Mouse (Mus musculus) lung, embryonic 16.5 days (tissue): ENCODE measurements around the gene Clic1. TPM values are rescaled to one million over a fixed set of nuclear protein-coding genes. Genes with fewer than 3 reads are reported as not detected.
"Not testable (repeated sequence)": the region's sequence is repeated elsewhere in the genome, so short reads cannot be mapped to it uniquely, and the experiment has no call there.

ENCODE experiments used
- ATAC-seq: fragments of 200-750 bp; cut with Nextera tagmentation; 2 replicates; pipeline ENCODE4 v1.8.0; 2017; ENCODE audit warnings: low read depth, mild to moderate bottlenecking, moderate library complexity
- H3K27ac ChIP-seq: fragments of 300-500 bp; sonication (generic); 2 replicates; pipeline ENCODE4 v1.5.1; 2014; ENCODE audit warnings: mild to moderate bottlenecking, control low read depth, low read length
- H3K27me3 ChIP-seq: fragments of 300-500 bp; sonication (generic); 2 replicates; pipeline ENCODE4 v1.6.1; 2014; ENCODE audit warnings: low read depth, low read length, mixed read lengths; ENCODE audit not compliant: control insufficient read depth, insufficient read depth
- H3K36me3 ChIP-seq: fragments of 300-500 bp; sonication (generic); 2 replicates; pipeline ENCODE4 v1.6.1; 2014; ENCODE audit warnings: low read length; ENCODE audit not compliant: control insufficient read depth, insufficient read depth
- H3K4me1 ChIP-seq: fragments of 300-500 bp; sonication (generic); replicated peaks from 2 replicates; pipeline ENCODE4 v1.6.1; 2014; ENCODE audit warnings: low read length, mixed read lengths; ENCODE audit not compliant: control insufficient read depth, insufficient read depth
- H3K4me2 ChIP-seq: fragments of 300-500 bp; sonication (generic); 2 replicates; pipeline ENCODE4 v1.6.1; 2014; ENCODE audit warnings: low read depth, low read length, control low read depth
- H3K4me3 ChIP-seq: fragments of 300-500 bp; sonication (generic); 2 replicates; pipeline ENCODE4 v1.5.1; 2014; ENCODE audit warnings: mild to moderate bottlenecking, low read length, control low read depth
- H3K9ac ChIP-seq: fragments of 300-500 bp; sonication (generic); 2 replicates; pipeline ENCODE4 v1.6.1; 2014; ENCODE audit warnings: low read length, control low read depth
- H3K9me3 ChIP-seq: fragments of 300-500 bp; sonication (generic); 2 replicates; pipeline ENCODE4 v1.6.1; 2016; ENCODE audit warnings: low read length; ENCODE audit not compliant: control insufficient read depth
- WGBS: fragments of 180-500 bp; shearing (Covaris S2); extraction: QIAGEN DNeasy Blood & Tissue Kit; methylation state at CpG from one replicate; pipeline ENCODE4 v1.1.7; 2014; 5-methylcytosine and 5-hydroxymethylcytosine counted together
- polyA plus RNA-seq: library from polyadenylated mRNA; unstranded; fragments of >200 nt; fragmentation: Nextera tagmentation; extraction: Ambion mirVana; gene quantifications from 2 replicates; pipeline ENCODE4 v1.2.1, GENCODE M21; 2015

Gene Clic1
- polyA plus RNA-seq, result 298 and 322 TPM in 2 replicates

DNA sequence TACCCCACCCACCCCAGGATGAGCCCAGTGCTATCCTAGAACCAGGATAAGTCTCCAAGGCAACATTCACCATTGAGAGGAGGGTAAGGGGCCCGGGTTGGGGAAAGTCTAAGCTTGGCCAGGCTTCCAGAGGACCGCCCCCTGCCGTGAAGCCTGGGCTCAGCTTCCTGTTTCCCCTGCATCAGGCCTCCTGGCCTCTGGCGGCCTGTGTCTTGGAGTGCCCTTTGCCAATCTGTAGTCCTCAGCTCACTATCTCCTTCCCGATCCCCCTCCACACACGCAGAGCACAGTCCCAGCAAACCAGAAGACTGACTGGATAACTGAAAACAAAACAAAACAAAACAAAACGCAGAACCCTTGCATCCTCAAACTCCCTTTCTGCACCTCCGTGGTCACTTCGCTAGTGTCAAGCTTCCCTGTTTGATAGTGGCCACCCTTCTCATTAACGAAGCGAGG lies at the start of gene Clic1:
TSS of gene Clic1 (plus strand) at position 406 of the 456 bp plus-strand sequence.
- ATAC-seq, result peak; percentile 35
- Histone ChIP-seq H3K9me3 (no peaks in the 10 kb centered on the region), H3K4me3 (peak within 1 kb of the TSS; percentile 81), H3K27ac (peak within 1 kb of the TSS; percentile 99), H3K4me1 (peaks cover 41% of the 10 kb centered on the region), H3K36me3 (peaks cover 19% of the 10 kb centered on the region), H3K9ac (peak within 1 kb of the TSS; percentile 82), H3K27me3 (no peaks in the 10 kb centered on the region), H3K4me2 (peak within 1 kb of the TSS; percentile 97)
- WGBS, result 1% methylated on average over 10 of the region's 11 CpGs

DNA sequence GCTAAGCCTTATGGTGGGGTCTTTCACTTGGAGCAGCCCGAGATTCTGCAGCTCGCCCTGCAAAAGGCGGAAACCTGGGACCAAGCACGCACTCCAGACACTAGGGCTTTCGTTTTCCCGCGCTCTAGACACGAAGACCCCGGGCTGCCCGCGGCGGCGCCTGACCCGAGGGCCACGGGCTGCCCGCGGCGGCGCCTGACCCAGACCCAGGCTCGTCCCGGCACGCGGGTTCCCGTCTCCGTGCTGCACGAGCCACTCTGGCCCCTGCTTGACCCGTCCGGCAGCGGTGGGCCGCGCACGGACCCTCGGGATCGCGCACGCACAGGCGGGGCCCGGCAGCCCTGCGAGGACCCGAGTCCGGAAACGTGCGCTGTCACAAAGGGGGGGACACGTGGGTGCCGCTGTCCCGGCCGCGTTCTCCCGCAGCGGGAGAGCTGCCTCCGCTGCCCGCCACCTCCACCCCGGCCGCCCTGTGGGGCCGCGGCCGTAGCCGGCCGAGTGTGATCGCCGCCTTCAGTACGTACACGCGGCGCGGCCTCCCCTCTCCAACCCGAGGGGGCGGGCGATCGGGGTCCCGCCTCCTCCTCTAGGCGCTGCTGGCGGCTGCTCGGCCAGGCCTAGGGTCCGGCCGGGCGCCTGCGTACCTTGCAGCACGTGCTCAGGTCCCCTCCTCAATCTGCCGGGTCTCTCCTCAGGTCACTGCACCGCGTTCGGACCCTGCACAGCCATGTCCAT lies 48.9 kb upstream of the Clic1 start, which contains the start of gene Vars:
TSS of gene Vars (plus strand) at position 271 of the 735 bp plus-strand sequence.
- peak within 1 kb of the TSS; percentile 99 for H3K27ac ChIP-seq
- peak within 1 kb of the TSS; percentile 87 for H3K4me3 ChIP-seq
- peak within 1 kb of the TSS; percentile 96 for H3K9ac ChIP-seq
- no peaks in the 10 kb centered on the region for H3K27me3 ChIP-seq
- peaks cover 42% of the 10 kb centered on the region for H3K4me1 ChIP-seq
- peak within 1 kb of the TSS; percentile 98 for H3K4me2 ChIP-seq
- H3K36me3 ChIP-seq, result peaks cover 18% of the 10 kb centered on the region
- under 1% methylated on average over 73 of the region's 83 CpGs for WGBS
- no peaks in the 10 kb centered on the region for H3K9me3 ChIP-seq
- peak; percentile 91 for ATAC-seq

DNA sequence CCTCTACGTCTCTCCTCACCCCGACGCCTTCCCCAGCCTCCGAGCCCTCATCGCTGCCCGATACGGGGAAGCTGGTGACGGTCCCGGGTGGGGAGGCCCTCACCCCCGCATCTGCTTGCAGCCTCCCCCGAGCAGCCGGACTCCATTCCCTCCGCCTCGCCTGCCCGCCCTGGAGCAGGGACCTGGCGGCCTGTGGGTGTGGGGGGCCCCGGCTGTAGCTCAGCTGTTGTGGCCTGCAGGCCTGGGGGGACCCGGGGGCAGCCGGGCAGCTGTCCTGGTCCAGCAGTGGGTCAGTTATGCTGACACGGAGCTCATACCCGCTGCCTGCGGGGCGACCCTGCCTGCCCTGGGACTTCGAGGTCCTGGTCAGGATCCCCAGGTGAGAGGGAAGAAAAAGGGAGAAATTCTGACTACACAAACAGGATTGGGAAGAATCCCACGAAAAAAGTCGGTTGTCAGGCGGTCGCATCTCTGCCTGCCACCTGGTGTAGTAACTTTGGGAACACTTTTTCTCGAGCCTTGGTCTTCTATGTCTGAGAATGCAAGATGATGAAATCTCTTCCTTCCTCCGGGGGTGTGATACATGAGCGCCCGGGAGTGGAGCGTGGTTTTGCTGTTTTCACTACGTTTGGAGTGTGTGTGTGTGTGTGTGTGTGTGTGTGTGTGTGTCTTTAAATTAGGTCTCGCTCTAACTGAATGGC lies 48.2 kb upstream of the Clic1 start:
- Histone ChIP-seq H3K27me3 (no peaks in the 10 kb centered on the region), H3K4me3 (peak overlapping the region; percentile 87), H3K27ac (peak overlapping the region; percentile 99), H3K36me3 (peaks cover 18% of the 10 kb centered on the region), H3K4me2 (peak overlapping the region; percentile 98), H3K9ac (peak overlapping the region; percentile 96), H3K9me3 (no peaks in the 10 kb centered on the region), H3K4me1 (peaks cover 41% of the 10 kb centered on the region)
- under 1% methylated on average over 34 of the region's 35 CpGs for WGBS
- no peak; the same call in 1 of the 2 replicates for ATAC-seq

DNA sequence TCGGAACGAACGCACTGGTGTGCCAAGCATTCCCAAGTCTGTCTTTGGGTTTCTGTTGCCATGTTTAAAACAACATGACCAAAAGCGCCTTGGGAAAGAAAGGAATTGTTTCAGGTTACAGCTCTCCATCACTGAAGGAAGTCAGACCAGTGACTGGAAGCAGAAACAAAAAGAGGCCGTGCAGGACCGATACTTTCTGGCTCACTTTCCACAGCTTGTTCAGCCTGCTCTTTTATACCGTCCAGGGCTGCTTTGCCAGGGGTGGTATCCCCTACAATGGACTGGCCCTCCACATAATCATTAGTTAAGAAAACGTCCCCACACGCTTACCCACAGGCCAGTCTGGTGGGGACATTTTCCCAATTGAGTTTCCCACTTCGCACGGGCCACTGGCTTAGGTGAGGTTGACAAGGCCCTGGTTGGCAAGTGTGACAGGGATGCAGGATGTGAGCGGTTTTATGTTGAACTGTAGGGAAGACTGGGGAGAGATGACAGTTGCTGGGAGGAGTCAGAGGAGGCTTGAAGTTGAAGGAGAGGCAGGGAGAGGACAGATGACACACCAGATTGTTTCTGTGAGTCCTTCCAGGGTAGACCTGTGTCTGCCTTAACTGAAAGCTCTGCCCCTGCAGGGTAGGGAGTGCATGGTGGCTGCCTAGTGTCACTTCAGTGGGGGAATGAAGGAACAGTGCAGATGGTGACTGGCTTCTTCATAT lies 47.5 kb upstream of the Clic1 start:
- Histone ChIP-seq H3K27me3 (no peaks in the 10 kb centered on the region), H3K4me3 (peak overlapping the region; percentile 87), H3K27ac (peak overlapping the region; percentile 99), H3K4me2 (peak overlapping the region; percentile 98), H3K4me1 (peaks cover 35% of the 10 kb centered on the region), H3K9me3 (no peaks in the 10 kb centered on the region), H3K36me3 (peaks cover 20% of the 10 kb centered on the region), H3K9ac (peak overlapping the region; percentile 96)
- 2% methylated on average over 12 of the region's 12 CpGs for WGBS
- ATAC-seq, result no peak

DNA sequence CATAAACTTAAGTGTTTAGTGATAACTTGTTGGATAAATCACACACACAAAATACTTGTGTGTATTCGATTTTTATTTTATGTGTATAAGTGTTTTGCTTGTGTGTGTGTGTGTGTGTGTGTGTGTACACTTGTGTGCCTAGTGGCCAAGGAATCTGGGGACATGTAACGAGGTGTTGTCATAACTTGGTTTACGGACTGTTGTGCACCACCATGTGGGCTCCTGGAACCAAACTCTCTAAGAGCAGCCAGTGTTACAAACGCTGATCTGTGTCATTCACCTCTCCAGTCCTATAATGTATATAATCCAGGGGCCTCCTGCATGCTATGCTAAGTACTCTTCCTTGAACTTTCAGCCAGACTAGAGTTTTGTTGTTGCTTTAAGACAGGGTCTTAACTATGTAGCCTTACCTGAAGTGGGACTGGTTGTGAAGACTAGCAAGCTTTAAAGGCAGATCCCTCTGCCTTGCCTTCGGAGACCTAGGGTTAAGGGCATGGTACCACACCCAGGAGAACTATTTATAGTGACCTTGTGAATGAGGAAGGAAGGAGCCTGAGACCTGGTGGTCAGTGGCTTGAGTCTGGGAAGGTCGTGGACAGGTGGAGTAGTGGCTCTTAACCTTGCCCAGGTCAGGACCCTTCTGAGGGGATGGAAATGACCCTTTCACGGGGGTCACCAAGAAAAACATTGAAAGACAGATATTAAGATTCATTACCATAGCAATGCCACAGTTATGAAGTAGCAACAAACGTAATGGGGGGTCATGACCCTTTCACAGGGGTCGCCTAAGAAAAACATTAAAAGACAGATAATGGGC lies 46.5 kb upstream of the Clic1 start:
- Histone ChIP-seq H3K4me2 (peak overlapping the region; percentile 98; the same call in 1 of the 2 replicates), H3K36me3 (peaks cover 19% of the 10 kb centered on the region), H3K9me3 (no peaks in the 10 kb centered on the region), H3K4me1 (peaks cover 26% of the 10 kb centered on the region), H3K4me3 (no peak overlapping the region), H3K9ac (peak overlapping the region; percentile 96; the same call in 1 of the 2 replicates), H3K27me3 (no peaks in the 10 kb centered on the region), H3K27ac (no peak overlapping the region)
- ATAC-seq, result no peak
- WGBS, result 41% methylated on average over 9 of the region's 9 CpGs

DNA sequence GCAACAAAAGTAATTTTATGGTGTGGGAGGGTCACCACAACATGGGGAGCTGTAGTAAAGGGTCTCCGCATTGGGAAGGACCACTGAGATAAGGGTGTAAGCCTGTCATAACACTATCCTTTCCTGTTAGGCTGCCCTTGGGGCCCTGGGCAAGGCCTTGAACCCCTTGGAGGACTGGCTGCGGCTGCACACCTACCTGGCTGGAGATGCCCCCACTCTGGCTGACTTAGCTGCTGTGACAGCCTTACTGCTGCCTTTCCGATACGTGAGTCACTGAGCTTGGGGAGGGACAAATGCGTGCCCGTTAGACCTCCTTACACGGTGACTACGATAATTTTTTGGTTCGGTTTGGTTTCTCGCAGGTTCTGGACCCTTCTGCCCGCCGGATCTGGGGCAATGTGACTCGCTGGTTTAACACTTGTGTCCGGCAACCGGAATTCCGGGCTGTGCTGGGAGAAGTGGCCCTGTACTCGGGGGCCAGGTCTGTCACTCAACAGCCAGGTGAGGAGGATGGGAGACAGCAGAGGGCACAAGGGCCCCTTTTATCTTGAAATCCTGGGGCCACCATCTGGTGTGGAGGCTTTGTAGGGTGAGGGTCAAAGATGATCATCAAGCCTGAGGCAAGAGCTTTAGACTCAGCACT lies 45.6 kb upstream of the Clic1 start:
- no peak overlapping the region for H3K4me2 ChIP-seq
- ATAC-seq, result no peak
- WGBS, result 92% methylated on average over 17 of the region's 17 CpGs
- no peak overlapping the region for H3K4me3 ChIP-seq
- H3K27ac ChIP-seq, result no peak overlapping the region
- H3K9ac ChIP-seq, result no peak overlapping the region
- H3K36me3 ChIP-seq, result peaks cover 20% of the 10 kb centered on the region
- peaks cover 16% of the 10 kb centered on the region for H3K4me1 ChIP-seq
- no peaks in the 10 kb centered on the region for H3K27me3 ChIP-seq
- no peaks in the 10 kb centered on the region for H3K9me3 ChIP-seq

DNA sequence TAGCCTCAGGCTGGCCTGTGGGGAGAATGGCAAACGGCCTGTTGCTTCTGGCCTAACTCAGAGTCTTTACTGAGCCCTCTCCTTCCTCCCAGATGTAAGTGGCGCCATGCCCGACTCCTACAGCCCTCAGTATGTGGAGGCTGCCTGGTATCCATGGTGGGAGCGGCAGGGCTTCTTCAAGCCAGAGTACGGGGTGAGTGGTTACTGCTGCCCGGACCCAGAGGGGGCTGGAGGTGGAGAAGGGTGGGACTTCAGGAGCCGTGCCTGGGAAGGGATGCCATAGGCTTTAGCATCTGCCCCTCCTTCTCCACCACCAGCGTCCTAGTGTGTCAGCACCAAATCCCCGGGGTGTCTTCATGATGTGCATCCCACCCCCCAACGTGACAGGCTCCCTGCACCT lies 44.6 kb upstream of the Clic1 start:
- H3K9me3 ChIP-seq, result no peaks in the 10 kb centered on the region
- ATAC-seq, result no peak
- whole genome bisulfite sequencing, result 89% methylated on average over 10 of the region's 10 CpGs
- H3K4me2 ChIP-seq, result no peak overlapping the region
- no peak overlapping the region for H3K27ac ChIP-seq
- H3K36me3 ChIP-seq, result peaks cover 25% of the 10 kb centered on the region
- no peak overlapping the region for H3K4me3 ChIP-seq
- no peaks in the 10 kb centered on the region for H3K27me3 ChIP-seq
- no peak overlapping the region for H3K9ac ChIP-seq
- peaks cover 14% of the 10 kb centered on the region for H3K4me1 ChIP-seq

DNA sequence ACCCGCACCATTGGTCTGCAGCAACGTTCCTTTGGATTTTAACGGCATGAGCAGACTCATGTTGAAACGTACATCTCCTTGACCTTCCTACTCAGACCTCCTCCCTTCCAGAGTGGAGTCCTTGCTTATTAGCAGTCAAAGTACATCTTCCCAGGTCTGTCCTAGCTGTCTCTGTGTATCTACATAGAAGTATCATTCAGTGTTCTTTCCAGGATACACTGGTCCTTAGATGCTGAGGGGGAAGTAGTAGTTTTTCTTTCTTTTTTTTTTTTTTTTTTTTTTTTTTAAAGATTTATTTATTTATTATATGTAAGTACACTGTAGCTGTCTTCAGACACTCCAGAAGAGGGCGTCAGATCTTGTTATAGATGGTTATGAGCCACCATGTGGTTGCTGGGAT lies 43.9 kb upstream of the Clic1 start:
- not testable (repeated sequence) for ATAC-seq, H3K4me2 ChIP-seq, H3K9me3 ChIP-seq, H3K27me3 ChIP-seq, H3K4me3 ChIP-seq, H3K9ac ChIP-seq, H3K27ac ChIP-seq
- H3K36me3 ChIP-seq, result peaks cover 33% of the 10 kb centered on the region
- peaks cover 14% of the 10 kb centered on the region for H3K4me1 ChIP-seq
- 95% methylated on average over 4 of the region's 5 CpGs for WGBS
